Mouse (Mus musculus): ENCODE results near the gene Amh. TPM values are rescaled to one million over a fixed set of nuclear protein-coding genes. Genes with fewer than 3 reads are reported as not detected.

The Amh gene
- polyA plus RNA-seq, 1 experiment from 2014 or later: not detected

- H3K9ac ChIP-seq (replicated peaks): peak overlapping the region; percentile 95
- H3K4me3 ChIP-seq (replicated peaks): peak overlapping the region; percentile 93
- no peak overlapping the region for H3K27ac ChIP-seq
- H3K9me3 ChIP-seq: no peaks in the 10 kb centered on the region
- WGBS: 78% methylated on average over 3 of the region's 3 CpGs
- H3K27me3 ChIP-seq: no peaks in the 10 kb centered on the region
- peaks cover 24% of the 10 kb centered on the region for H3K36me3 ChIP-seq
- H3K4me1 ChIP-seq (replicated peaks): peaks cover 42% of the 10 kb centered on the region
- no peak for ATAC-seq
- peak overlapping the region; percentile 100 for H3K4me2 ChIP-seq (replicated peaks)
Observed at GRCm38 (mm10) chr10:80856267-80856666, 51.2 kb downstream of the Amh start.

- H3K27me3 ChIP-seq: no peaks in the 10 kb centered on the region
- peak overlapping the region; percentile 100; the same call in 1 of the 2 replicates for H3K4me2 ChIP-seq (replicated peaks)
- peak overlapping the region; percentile 59; the same call in 1 of the 2 replicates for H3K9ac ChIP-seq (replicated peaks)
- peaks cover 42% of the 10 kb centered on the region for H3K4me1 ChIP-seq (replicated peaks)
- no peak for ATAC-seq
- 88% methylated on average over 5 of the region's 5 CpGs for WGBS
- no peak overlapping the region for H3K27ac ChIP-seq
- H3K36me3 ChIP-seq: peaks cover 24% of the 10 kb centered on the region
- no peak overlapping the region for H3K4me3 ChIP-seq (replicated peaks)
- H3K9me3 ChIP-seq: no peaks in the 10 kb centered on the region
Observed at GRCm38 (mm10) chr10:80856908-80857307, 51.9 kb downstream of the Amh start.

MicroRNA genes within 50 kb of the gene (microRNA counts, 519-probe panel; counts per million panel counts)
- 110 counts per million, percentile 56 among the panel's probes with 10 or more counts for microRNA mmu-miR-1982

Small RNAs within 50 kb of the gene (microRNA-seq; reads per million reads assigned to microRNA genes)
- 1.2 reads per million for gene Mir1982

Other genes starting within 250 kb of the Amh start
- gene Rexo1, start 243.7 kb upstream of the Amh start, polyA plus RNA-seq (2015; fragmentation: Nextera tagmentation; extraction: Ambion mirVana): 28.8 and 32.6 TPM in 2 replicates
- 3.7 and 4.5 TPM in 2 replicates for gene Klf16, start 227.9 kb upstream of the Amh start, polyA plus RNA-seq (2015; fragmentation: Nextera tagmentation; extraction: Ambion mirVana)
- gene Abhd17a, start 214.9 kb upstream of the Amh start, polyA plus RNA-seq (2015; fragmentation: Nextera tagmentation; extraction: Ambion mirVana): 78.5 and 93.4 TPM in 2 replicates
- 60.2 and 60.3 TPM in 2 replicates for gene Scamp4, start 202.4 kb upstream of the Amh start, polyA plus RNA-seq (2015; fragmentation: Nextera tagmentation; extraction: Ambion mirVana)
- gene Adat3, start 202.4 kb upstream of the Amh start, polyA plus RNA-seq (2015; fragmentation: Nextera tagmentation; extraction: Ambion mirVana): 6.1 and 7.6 TPM in 2 replicates
- 4.0 and 4.9 TPM in 2 replicates for gene Gm49322, start 199.2 kb upstream of the Amh start, polyA plus RNA-seq (2015; fragmentation: Nextera tagmentation; extraction: Ambion mirVana)
- gene Csnk1g2, start 182.4 kb upstream of the Amh start, polyA plus RNA-seq (2015; fragmentation: Nextera tagmentation; extraction: Ambion mirVana): 73.8 and 115 TPM in 2 replicates
- 60.9 and 80.6 TPM in 2 replicates for gene Btbd2, start 148.2 kb upstream of the Amh start, polyA plus RNA-seq (2015; fragmentation: Nextera tagmentation; extraction: Ambion mirVana)
- gene Mknk2, start 127.1 kb upstream of the Amh start, polyA plus RNA-seq (2015; fragmentation: Nextera tagmentation; extraction: Ambion mirVana): 49.6 and 60.1 TPM in 2 replicates
- gene Mob3a, start 103.3 kb upstream of the Amh start, polyA plus RNA-seq (2015; fragmentation: Nextera tagmentation; extraction: Ambion mirVana): 58.3 and 58.5 TPM in 2 replicates
- gene Izumo4, start 103.1 kb upstream of the Amh start, polyA plus RNA-seq (2015; fragmentation: Nextera tagmentation; extraction: Ambion mirVana): 37.8 and 39.2 TPM in 2 replicates
- gene Ap3d1, start 63.0 kb upstream of the Amh start, polyA plus RNA-seq (2015; fragmentation: Nextera tagmentation; extraction: Ambion mirVana): 94.5 and 96.3 TPM in 2 replicates
- gene Dot1l, start 50.0 kb upstream of the Amh start, polyA plus RNA-seq (2015; fragmentation: Nextera tagmentation; extraction: Ambion mirVana): 19.3 and 23.3 TPM in 2 replicates
- gene Sf3a2, start 7.0 kb upstream of the Amh start, polyA plus RNA-seq (2015; fragmentation: Nextera tagmentation; extraction: Ambion mirVana): 64.1 and 64.9 TPM in 2 replicates
- gene Plekhj1, start 6.6 kb upstream of the Amh start, polyA plus RNA-seq (2015; fragmentation: Nextera tagmentation; extraction: Ambion mirVana): 131 and 150 TPM in 2 replicates
- 0.28 and 0.43 TPM in 2 replicates for gene Jsrp1, start 8.3 kb downstream of the Amh start, polyA plus RNA-seq (2015; fragmentation: Nextera tagmentation; extraction: Ambion mirVana)
- gene Oaz1, start 21.4 kb downstream of the Amh start, polyA plus RNA-seq (2015; fragmentation: Nextera tagmentation; extraction: Ambion mirVana): 1,319 and 1,425 TPM in 2 replicates
- 1.5 and 1.9 TPM in 2 replicates for gene Lingo3, start 38.8 kb downstream of the Amh start, polyA plus RNA-seq (2015; fragmentation: Nextera tagmentation; extraction: Ambion mirVana)
- 249 and 254 TPM in 2 replicates for gene Lsm7, start 50.0 kb downstream of the Amh start, polyA plus RNA-seq (2015; fragmentation: Nextera tagmentation; extraction: Ambion mirVana)
- 56.9 and 61.1 TPM in 2 replicates for gene Sppl2b, start 50.0 kb downstream of the Amh start, polyA plus RNA-seq (2015; fragmentation: Nextera tagmentation; extraction: Ambion mirVana)
- 0.15 and 0.31 TPM in 2 replicates for gene Tmprss9, start 66.6 kb downstream of the Amh start, polyA plus RNA-seq (2015; fragmentation: Nextera tagmentation; extraction: Ambion mirVana)
- gene Timm13, start 95.7 kb downstream of the Amh start, polyA plus RNA-seq (2015; fragmentation: Nextera tagmentation; extraction: Ambion mirVana): 331 TPM in 2 replicates
- 46.9 and 48.2 TPM in 2 replicates for gene Lmnb2, start 113.0 kb downstream of the Amh start, polyA plus RNA-seq (2015; fragmentation: Nextera tagmentation; extraction: Ambion mirVana)
- gene Gadd45b, start 124.8 kb downstream of the Amh start, polyA plus RNA-seq (2015; fragmentation: Nextera tagmentation; extraction: Ambion mirVana): 4.0 and 4.9 TPM in 2 replicates
- gene Gng7, start 209.7 kb downstream of the Amh start, polyA plus RNA-seq (2015; fragmentation: Nextera tagmentation; extraction: Ambion mirVana): 10.4 and 10.9 TPM in 2 replicates
- 30.9 and 34.3 TPM in 2 replicates for gene Diras1, start 220.4 kb downstream of the Amh start, polyA plus RNA-seq (2015; fragmentation: Nextera tagmentation; extraction: Ambion mirVana)
- gene Slc39a3, start 232.2 kb downstream of the Amh start, polyA plus RNA-seq (2015; fragmentation: Nextera tagmentation; extraction: Ambion mirVana): 43.5 and 45.7 TPM in 2 replicates